Mouse (Mus musculus): ENCODE results near the gene Ndufs5. TPM values are rescaled to one million over a fixed set of nuclear protein-coding genes. Genes with fewer than 3 reads are reported as not detected.

Gene Ndufs5
- polyA plus RNA-seq, 1 experiment from 2014 or later: 157 TPM

GRCm38 (mm10) chr4:123687025-123687781 lies 30.8 kb downstream of the Ndufs5 start:
- Histone ChIP-seq H3K27ac (replicated peaks) (no peak overlapping the region; the same call in 1 of the 2 replicates), H3K9ac (peak overlapping the region; percentile 37; the same call in 1 of the 2 replicates)
- under 1% methylated on average over 71 of the region's 89 CpGs for WGBS (ENCODE audit: insufficient replicate concordance)

GRCm38 (mm10) chr4:123686368-123687024 lies 31.5 kb downstream of the Ndufs5 start:
- WGBS (ENCODE audit: insufficient replicate concordance): 2% methylated on average over 56 of the region's 56 CpGs
- peaks cover 76% of the 10 kb centered on the region for H3K27me3 ChIP-seq
- 0 out of 2 replicates have a peak overlapping the region, but pooled peaks have one; percentile 37 for H3K9ac ChIP-seq
- H3K27ac ChIP-seq (replicated peaks): no peak overlapping the region
- no peaks in the 10 kb centered on the region for H3K36me3 ChIP-seq (replicated peaks)
- no peaks in the 10 kb centered on the region for H3K9me3 ChIP-seq (replicated peaks)
- H3K4me3 ChIP-seq (replicated peaks): peak overlapping the region; percentile 59
- ATAC-seq (ENCODE audit: insufficient read depth): 0 out of 2 replicates have a peak, but pooled peaks have one; percentile 7
- H3K4me1 ChIP-seq (replicated peaks): peaks cover 5% of the 10 kb centered on the region; the same call in 1 of the 2 replicates
- peak overlapping the region; percentile 71 for H3K4me2 ChIP-seq

More at GRCm38 (mm10) chr4:123687025-123687781, 30.8 kb downstream of the Ndufs5 start:
- Histone ChIP-seq H3K4me3 (replicated peaks) (peak overlapping the region; percentile 59), H3K36me3 (replicated peaks) (no peaks in the 10 kb centered on the region), H3K4me1 (replicated peaks) (peaks cover 5% of the 10 kb centered on the region; the same call in 1 of the 2 replicates), H3K27me3 (peaks cover 72% of the 10 kb centered on the region), H3K9me3 (replicated peaks) (no peaks in the 10 kb centered on the region), H3K4me2 (peak overlapping the region; percentile 71)
- ATAC-seq (ENCODE audit: insufficient read depth): peak; percentile 63

GRCm38 (mm10) chr4:123685506-123686242 lies 32.3 kb downstream of the Ndufs5 start:
- no peak overlapping the region for H3K9ac ChIP-seq
- H3K4me3 ChIP-seq (replicated peaks): no peak overlapping the region; the same call in 1 of the 2 replicates
- WGBS (ENCODE audit: insufficient replicate concordance): 55% methylated on average over 8 of the region's 8 CpGs
- H3K27ac ChIP-seq (replicated peaks): no peak overlapping the region
- ATAC-seq (ENCODE audit: insufficient read depth): no peak
- H3K4me1 ChIP-seq (replicated peaks): peaks cover 5% of the 10 kb centered on the region; the same call in 1 of the 2 replicates
- H3K36me3 ChIP-seq (replicated peaks): no peaks in the 10 kb centered on the region
- H3K9me3 ChIP-seq (replicated peaks): no peaks in the 10 kb centered on the region
- H3K27me3 ChIP-seq: peaks cover 69% of the 10 kb centered on the region
- peak overlapping the region; percentile 71; the same call in 1 of the 2 replicates for H3K4me2 ChIP-seq

- 66% methylated on average over 7 of the region's 7 CpGs for WGBS (ENCODE audit: insufficient replicate concordance)
- no peaks in the 10 kb centered on the region for H3K9me3 ChIP-seq (replicated peaks)
- peaks cover 5% of the 10 kb centered on the region; the same call in 1 of the 2 replicates for H3K4me1 ChIP-seq (replicated peaks)
- peaks cover 64% of the 10 kb centered on the region for H3K27me3 ChIP-seq
- H3K9ac ChIP-seq: no peak overlapping the region
- ATAC-seq (ENCODE audit: insufficient read depth): no peak
- H3K27ac ChIP-seq (replicated peaks): no peak overlapping the region
- H3K36me3 ChIP-seq (replicated peaks): no peaks in the 10 kb centered on the region
- no peak overlapping the region for H3K4me3 ChIP-seq (replicated peaks)
- no peak overlapping the region for H3K4me2 ChIP-seq
Measured at GRCm38 (mm10) chr4:123685046-123685445, 33.0 kb downstream of the Ndufs5 start.

- Histone ChIP-seq H3K4me2 (no peak within 1 kb of the TSS), H3K27me3 (peaks cover 60% of the 10 kb centered on the region), H3K4me1 (replicated peaks) (peaks cover 5% of the 10 kb centered on the region; the same call in 1 of the 2 replicates), H3K4me3 (replicated peaks) (no peak within 1 kb of the TSS), H3K9ac (no peak within 1 kb of the TSS), H3K27ac (replicated peaks) (no peak within 1 kb of the TSS), H3K9me3 (replicated peaks) (no peaks in the 10 kb centered on the region), H3K36me3 (replicated peaks) (no peaks in the 10 kb centered on the region)
- 50% methylated on average over 3 of the region's 3 CpGs for WGBS (ENCODE audit: insufficient replicate concordance)
- ATAC-seq (ENCODE audit: insufficient read depth): no peak
Measured at GRCm38 (mm10) chr4:123684260-123684659, 33.7 kb downstream of the Ndufs5 start, which contains the start of gene Macf1. TSS of gene Macf1 (minus strand) at chr4:123684360.

GRCm38 (mm10) chr4:123682291-123682690 lies 35.7 kb downstream of the Ndufs5 start:
- no peaks in the 10 kb centered on the region for H3K9me3 ChIP-seq (replicated peaks)
- WGBS (ENCODE audit: insufficient replicate concordance): 68% methylated on average over 8 of the region's 8 CpGs
- ATAC-seq (ENCODE audit: insufficient read depth): no peak

GRCm38 (mm10) chr4:123680962-123681361 lies 37.0 kb downstream of the Ndufs5 start:
- Histone ChIP-seq H3K27me3 (peaks cover 32% of the 10 kb centered on the region), H3K9ac (no peak overlapping the region), H3K9me3 (replicated peaks) (no peaks in the 10 kb centered on the region), H3K27ac (replicated peaks) (no peak overlapping the region), H3K4me3 (replicated peaks) (no peak overlapping the region), H3K4me1 (replicated peaks) (no peaks in the 10 kb centered on the region; the same call in 1 of the 2 replicates), H3K36me3 (replicated peaks) (no peaks in the 10 kb centered on the region), H3K4me2 (no peak overlapping the region)
- no peak for ATAC-seq (ENCODE audit: insufficient read depth)
- WGBS (ENCODE audit: insufficient replicate concordance): 19% methylated on average over 7 of the region's 7 CpGs

More at GRCm38 (mm10) chr4:123682291-123682690, 35.7 kb downstream of the Ndufs5 start:
- no peak overlapping the region for H3K9ac ChIP-seq
- H3K4me3 ChIP-seq (replicated peaks): no peak overlapping the region
- no peak overlapping the region for H3K27ac ChIP-seq (replicated peaks)
- H3K27me3 ChIP-seq: peaks cover 45% of the 10 kb centered on the region
- H3K36me3 ChIP-seq (replicated peaks): no peaks in the 10 kb centered on the region
- peaks cover 5% of the 10 kb centered on the region; the same call in 1 of the 2 replicates for H3K4me1 ChIP-seq (replicated peaks)
- H3K4me2 ChIP-seq: no peak overlapping the region

- 68% methylated on average over 10 of the region's 10 CpGs for WGBS (ENCODE audit: insufficient replicate concordance)
- Histone ChIP-seq H3K9ac (no peak overlapping the region), H3K4me1 (replicated peaks) (no peaks in the 10 kb centered on the region), H3K4me2 (no peak overlapping the region), H3K9me3 (replicated peaks) (no peaks in the 10 kb centered on the region), H3K36me3 (replicated peaks) (no peaks in the 10 kb centered on the region), H3K27ac (replicated peaks) (no peak overlapping the region), H3K27me3 (0 out of 2 replicates have a peak, but pooled peaks cover 9% of the 10 kb centered on the region), H3K4me3 (replicated peaks) (no peak overlapping the region)
- no peak for ATAC-seq (ENCODE audit: insufficient read depth)
Measured at GRCm38 (mm10) chr4:123677060-123677804, 40.8 kb downstream of the Ndufs5 start.

- Histone ChIP-seq H3K4me3 (replicated peaks) (no peak overlapping the region), H3K36me3 (replicated peaks) (no peaks in the 10 kb centered on the region), H3K4me1 (replicated peaks) (peaks cover 19% of the 10 kb centered on the region), H3K4me2 (no peak overlapping the region), H3K9me3 (replicated peaks) (no peaks in the 10 kb centered on the region), H3K27ac (replicated peaks) (no peak overlapping the region), H3K27me3 (0 out of 2 replicates have a peak, but pooled peaks cover 5% of the 10 kb centered on the region), H3K9ac (no peak overlapping the region)
- no peak for ATAC-seq (ENCODE audit: insufficient read depth)
Measured at GRCm38 (mm10) chr4:123670598-123670997, 47.4 kb downstream of the Ndufs5 start.

GRCm38 (mm10) chr4:123669696-123670095 lies 48.3 kb downstream of the Ndufs5 start:
- Histone ChIP-seq H3K4me3 (replicated peaks) (no peak overlapping the region), H3K27me3 (no peaks in the 10 kb centered on the region), H3K9ac (no peak overlapping the region), H3K9me3 (replicated peaks) (no peaks in the 10 kb centered on the region), H3K27ac (replicated peaks) (no peak overlapping the region), H3K4me1 (replicated peaks) (peaks cover 27% of the 10 kb centered on the region), H3K4me2 (no peak overlapping the region), H3K36me3 (replicated peaks) (no peaks in the 10 kb centered on the region)
- no peak for ATAC-seq (ENCODE audit: insufficient read depth)
- 60% methylated on average over 6 of the region's 6 CpGs for WGBS (ENCODE audit: insufficient replicate concordance)

All from liver, embryonic 15.5 days (tissue).